Mouse (Mus musculus): ENCODE results near the gene Gm17334.

Gm17334 gene

GRCm38 (mm10) chr11:53773087-53773486 is at the start of gene Gm17334:
Gene Gm17334, minus strand, starts transcription at chr11:53773187.
- in situ Hi-C loops (cut with MboI, MseI): no loop called here

- in situ Hi-C loops (cut with MboI, MseI): no loop called here
Observed at GRCm38 (mm10) chr11:53821945-53822338, 49.0 kb upstream of the Gm17334 start.

- in situ Hi-C loops (cut with MboI, MseI): no loop called here
Observed at GRCm38 (mm10) chr11:53821230-53821944, 48.4 kb upstream of the Gm17334 start.

GRCm38 (mm10) chr11:53820516-53821170 is 47.7 kb upstream of the Gm17334 start:
- in situ Hi-C loops (cut with MboI, MseI): no loop called here

GRCm38 (mm10) chr11:53819511-53819910 is 46.5 kb upstream of the Gm17334 start:
- in situ Hi-C loops (cut with MboI, MseI): no loop called here

GRCm38 (mm10) chr11:53818794-53819193 is 45.8 kb upstream of the Gm17334 start:
- in situ Hi-C loops (cut with MboI, MseI): no loop called here

- in situ Hi-C loops (cut with MboI, MseI): no loop called here
Observed at GRCm38 (mm10) chr11:53816841-53817375, 43.9 kb upstream of the Gm17334 start.

GRCm38 (mm10) chr11:53814810-53815209 is 41.8 kb upstream of the Gm17334 start:
- in situ Hi-C loops (cut with MboI, MseI): no loop called here

GRCm38 (mm10) chr11:53813001-53813868 is 40.2 kb upstream of the Gm17334 start:
- in situ Hi-C loops (cut with MboI, MseI): no loop called here

GRCm38 (mm10) chr11:53811312-53811711 is 38.3 kb upstream of the Gm17334 start:
- in situ Hi-C loops (cut with MboI, MseI): no loop called here

GRCm38 (mm10) chr11:53810749-53811148 is 37.8 kb upstream of the Gm17334 start:
- in situ Hi-C loops (cut with MboI, MseI): no loop called here

GRCm38 (mm10) chr11:53810156-53810555 is 37.2 kb upstream of the Gm17334 start:
- in situ Hi-C loops (cut with MboI, MseI): no loop called here

- in situ Hi-C loops (cut with MboI, MseI): loop anchor here (10.0 kb wide), 1 partner anchor 705 kb away; no protein-coding TSS in a partner anchor
Observed at GRCm38 (mm10) chr11:53809354-53809753, 36.4 kb upstream of the Gm17334 start.

- in situ Hi-C loops (cut with MboI, MseI): loop anchor here (10.0 kb wide), 1 partner anchor 701 kb away; no protein-coding TSS in a partner anchor
Observed at GRCm38 (mm10) chr11:53805786-53806185, 32.8 kb upstream of the Gm17334 start.

- in situ Hi-C loops (cut with MboI, MseI): loop anchor here (10.0 kb wide), 1 partner anchor 700 kb away; no protein-coding TSS in a partner anchor
Observed at GRCm38 (mm10) chr11:53804569-53805344, 31.8 kb upstream of the Gm17334 start.

GRCm38 (mm10) chr11:53803494-53803893 is 30.5 kb upstream of the Gm17334 start:
- in situ Hi-C loops (cut with MboI, MseI): loop anchor here (10.0 kb wide), 1 partner anchor 699 kb away; no protein-coding TSS in a partner anchor

GRCm38 (mm10) chr11:53803093-53803492 is 30.1 kb upstream of the Gm17334 start:
- in situ Hi-C loops (cut with MboI, MseI): loop anchor here (10.0 kb wide), 1 partner anchor 698 kb away; no protein-coding TSS in a partner anchor

GRCm38 (mm10) chr11:53800975-53801374 is 28.0 kb upstream of the Gm17334 start:
- in situ Hi-C loops (cut with MboI, MseI): loop anchor here (10.0 kb wide), 1 partner anchor 696 kb away; no protein-coding TSS in a partner anchor

GRCm38 (mm10) chr11:53800036-53800435 is 27.0 kb upstream of the Gm17334 start:
- in situ Hi-C loops (cut with MboI, MseI): loop anchor here (10.0 kb wide), 1 partner anchor 695 kb away; no protein-coding TSS in a partner anchor

- in situ Hi-C loops (cut with MboI, MseI): no loop called here
Observed at GRCm38 (mm10) chr11:53798041-53798711, 25.2 kb upstream of the Gm17334 start.
